Mouse (Mus musculus) E14TG2a.4 (cell line): ENCODE data around the gene Slc22a23.

ENCODE experiments used
- CTCF ChIP-seq: conservative IDR thresholded peaks from 2 replicates; pipeline ENCODE4 v1.5.1; 2014; ENCODE audit warnings: low read length
- NANOG ChIP-seq: IDR thresholded peaks from 2 replicates; pipeline ENCODE4 v1.6.1; 2014; ENCODE audit warnings: borderline replicate concordance, low read length, mixed read lengths
- POU5F1 ChIP-seq: IDR thresholded peaks from 2 replicates; pipeline ENCODE4 v1.6.1; 2014; ENCODE audit warnings: low read length, borderline replicate concordance

DNA sequence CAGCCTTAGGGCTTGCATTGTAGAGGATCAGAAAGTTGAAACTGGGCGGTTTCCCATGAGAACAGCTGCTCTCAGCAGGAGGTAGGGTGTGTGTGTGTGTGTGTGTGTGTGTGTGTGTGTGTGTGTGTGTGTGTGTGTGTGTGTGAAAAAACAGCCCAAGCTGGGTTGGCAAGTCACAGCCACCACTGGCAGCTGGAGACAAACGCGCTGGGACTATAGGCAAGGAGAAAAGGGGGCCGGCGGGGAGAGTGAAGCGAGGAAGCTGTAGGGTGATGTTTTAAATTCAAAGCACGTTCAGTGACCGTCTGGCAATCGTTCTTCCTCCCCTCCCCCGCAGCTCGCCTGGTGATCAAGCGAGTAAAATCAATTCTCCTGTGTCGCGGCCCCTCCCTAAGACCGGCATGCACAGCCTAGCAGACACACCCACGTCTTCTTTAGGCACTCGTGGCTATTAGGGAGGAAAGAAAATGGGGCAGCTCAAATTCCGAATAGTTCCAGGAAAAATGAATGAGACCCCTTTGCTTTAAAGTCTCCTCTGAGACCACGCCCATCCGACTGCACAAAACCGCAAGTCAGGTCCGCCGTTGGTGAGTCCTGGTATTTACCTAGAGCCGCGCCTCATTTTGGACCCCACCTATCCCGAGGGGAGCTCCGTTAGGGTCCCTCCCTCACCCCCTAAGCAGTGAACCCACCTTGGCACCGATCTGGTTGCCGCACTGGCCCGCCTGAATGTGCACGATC lies 215.3 kb downstream of the Slc22a23 start:
- TF ChIP-seq CTCF (no peak), NANOG (no peak), POU5F1 (no peak)
